Mouse (Mus musculus): ENCODE data around the gene Tle1.

GRCm38 (mm10) chr4:72144541-72144940 lies 56.2 kb downstream of the Tle1 start:
- TF ChIP-seq CTCF (IDR thresholded peaks at IDR 0.05; ENCODE audit: control insufficient read depth, insufficient read depth, low read length) (no peak), POLR2A (IDR thresholded peaks at IDR 0.05; ENCODE audit: borderline replicate concordance, control insufficient read depth, low read depth, low read length) (no peak)

Measured in bone marrow, adult 2 months (tissue).